Mouse (Mus musculus) bone marrow, adult 2 months (tissue): ENCODE measurements around the gene Cyb561a3. TPM values are rescaled to one million over a fixed set of nuclear protein-coding genes. Genes with fewer than 3 reads are reported as not detected.
"Not testable (repeated sequence)": the region's sequence is repeated elsewhere in the genome, so short reads cannot be mapped to it uniquely, and the experiment has no call there.

Experiments
- H3K27ac ChIP-seq: fragments of 200-500 bp; 2 replicates; pipeline ENCODE4 v1.5.1; 2012; ENCODE audit warnings: low read depth, mild to moderate bottlenecking, control low read depth, inconsistent platforms, low read length; ENCODE audit not compliant: control insufficient read depth, poor library complexity, insufficient read depth
- H3K4me1 ChIP-seq: fragments of 200-500 bp; 2 replicates; pipeline ENCODE4 v1.6.1; 2011; ENCODE audit warnings: low read length; ENCODE audit not compliant: control insufficient read depth, insufficient read depth
- H3K4me3 ChIP-seq: fragments of 200-500 bp; replicated peaks from 2 replicates; pipeline ENCODE3; 2011; ENCODE audit warnings: mild to moderate bottlenecking, low read depth, low read length, control low read depth; ENCODE audit not compliant: control insufficient read depth
- CTCF ChIP-seq: fragments of 200-500 bp; IDR thresholded peaks from 2 replicates; pipeline ENCODE4 v1.5.1; 2011; ENCODE audit warnings: low read length, control low read depth; ENCODE audit not compliant: control insufficient read depth, insufficient read depth
- POLR2A ChIP-seq: fragments of 200-500 bp; IDR thresholded peaks from 2 replicates; pipeline ENCODE4 v1.6.1; 2011; ENCODE audit warnings: low read depth, mild to moderate bottlenecking, control low read depth, low read length, borderline replicate concordance; ENCODE audit not compliant: control insufficient read depth
- WGBS: fragments of 180-500 bp; shearing (Covaris S2); methylation state at CpG from one replicate; pipeline ENCODE4 v1.1.7; 2018; 5-methylcytosine and 5-hydroxymethylcytosine counted together
- polyA plus RNA-seq: library from polyadenylated mRNA; stranded (reverse); fragments of >200 nt; gene quantifications from 2 replicates; pipeline ENCODE4 v1.2.4, GENCODE M21; 2011; ENCODE audit warnings: low replicate concordance; ENCODE audit not compliant: missing spikeins, insufficient read depth, insufficient read length

The Cyb561a3 gene
- 17.7 and 34.4 TPM in 2 replicates for polyA plus RNA-seq

GRCm38 (mm10) chr19:10576690-10577561 is at the start of gene Cyb561a3, which contains the start of gene Tmem138:
Cyb561a3 (plus strand) TSS chr19:10577172.
Tmem138 (minus strand) TSS chr19:10577362.
- WGBS: under 1% methylated on average over 44 of the region's 44 CpGs
- peak; percentile 95 for TF ChIP-seq POLR2A
- peak; percentile 33; the same call in 1 of the 2 replicates for TF ChIP-seq CTCF
- Histone ChIP-seq H3K4me3 (peak within 1 kb of the TSS; percentile 88), H3K4me1 (peaks cover 7% of the 10 kb centered on the region; the same call in 1 of the 2 replicates), H3K27ac (peak within 1 kb of the TSS; percentile 87)

- no peak overlapping the region for H3K27ac ChIP-seq
Observed at GRCm38 (mm10) chr19:10530082-10530481, 46.9 kb upstream of the Cyb561a3 start.

GRCm38 (mm10) chr19:10539454-10539853 is 37.5 kb upstream of the Cyb561a3 start:
- 70% methylated on average over 5 of the region's 5 CpGs for WGBS
- H3K4me1 ChIP-seq: no peaks in the 10 kb centered on the region
- TF ChIP-seq CTCF (no peak), POLR2A (no peak)
- no peak overlapping the region for H3K27ac ChIP-seq
- no peak overlapping the region for H3K4me3 ChIP-seq

More at GRCm38 (mm10) chr19:10530082-10530481, 46.9 kb upstream of the Cyb561a3 start:
- H3K4me1 ChIP-seq: peaks cover 1% of the 10 kb centered on the region; the same call in 1 of the 2 replicates
- TF ChIP-seq CTCF (no peak), POLR2A (no peak)
- H3K4me3 ChIP-seq: no peak overlapping the region
- 93% methylated on average over 1 of the region's 1 CpGs for WGBS

- Histone ChIP-seq H3K27ac (peak within 1 kb of the TSS; percentile 77), H3K4me3 (peak within 1 kb of the TSS; percentile 98), H3K4me1 (no peaks in the 10 kb centered on the region; the same call in 1 of the 2 replicates)
- peak; percentile 76; the same call in 1 of the 2 replicates for TF ChIP-seq POLR2A
- no peak for TF ChIP-seq CTCF
- WGBS: 1% methylated on average over 43 of the region's 43 CpGs
Observed at GRCm38 (mm10) chr19:10555624-10556510, 21.1 kb upstream of the Cyb561a3 start, which contains the start of gene Tmem216. Tmem216 (minus strand) TSS chr19:10556238.

- no peak for TF ChIP-seq CTCF
- TF ChIP-seq POLR2A: no peak
- WGBS: 57% methylated on average over 2 of the region's 2 CpGs
- H3K27ac ChIP-seq: no peak overlapping the region; the same call in 1 of the 2 replicates
- H3K4me3 ChIP-seq: no peak overlapping the region
- no peaks in the 10 kb centered on the region; the same call in 1 of the 2 replicates for H3K4me1 ChIP-seq
Observed at GRCm38 (mm10) chr19:10557001-10557400, 20.0 kb upstream of the Cyb561a3 start.

GRCm38 (mm10) chr19:10557430-10557829 is 19.5 kb upstream of the Cyb561a3 start:
- H3K4me1 ChIP-seq: no peaks in the 10 kb centered on the region; the same call in 1 of the 2 replicates
- no peak overlapping the region for H3K27ac ChIP-seq
- no peak overlapping the region for H3K4me3 ChIP-seq
- TF ChIP-seq POLR2A (no peak), CTCF (no peak)
- WGBS: 82% methylated on average over 2 of the region's 2 CpGs

- 63% methylated on average over 4 of the region's 4 CpGs for WGBS
- not testable (repeated sequence) for H3K4me1 ChIP-seq, H3K27ac ChIP-seq
Observed at GRCm38 (mm10) chr19:10557837-10558375, 19.1 kb upstream of the Cyb561a3 start.

More at GRCm38 (mm10) chr19:10557837-10558375, 19.1 kb upstream of the Cyb561a3 start:
- H3K4me3 ChIP-seq: not testable (repeated sequence)
